Mouse (Mus musculus) brain, adult 2 months (tissue): ENCODE measurements around the gene Tas2r118.

ENCODE experiments used
- DNase-seq: peaks from one replicate; pipeline ENCODE4 v3.0.0; 2011; ENCODE audit warnings: low read depth, low spot score

Tas2r118 gene

GRCm38 (mm10) chr6:23969960-23970359, at the start of gene Tas2r118:
Gene Tas2r118 (minus strand): TSS chr6:23970060.
- no peak for DNase-seq

- no peak for DNase-seq
Measured at GRCm38 (mm10) chr6:24018320-24018719, 48.5 kb upstream of the Tas2r118 start.

- peak; percentile 62 for DNase-seq
Measured at GRCm38 (mm10) chr6:23993276-23993675, 23.4 kb upstream of the Tas2r118 start.

- no peak for DNase-seq
Measured at GRCm38 (mm10) chr6:23990687-23991387, 21.0 kb upstream of the Tas2r118 start.

GRCm38 (mm10) chr6:23986293-23986692, 16.4 kb upstream of the Tas2r118 start:
- DNase-seq = no peak

- DNase-seq = peak; percentile 62
Measured at GRCm38 (mm10) chr6:23966980-23967379, 2.9 kb downstream of the Tas2r118 start.

- DNase-seq = no peak
Measured at GRCm38 (mm10) chr6:23965925-23966324, 3.9 kb downstream of the Tas2r118 start.

- DNase-seq = peak; percentile 62
Measured at GRCm38 (mm10) chr6:23963741-23964140, 6.1 kb downstream of the Tas2r118 start.

- peak; percentile 57 for DNase-seq
Measured at GRCm38 (mm10) chr6:23940776-23941175, 29.1 kb downstream of the Tas2r118 start.

GRCm38 (mm10) chr6:23938575-23939488, 31.0 kb downstream of the Tas2r118 start:
- DNase-seq = no peak

- no peak for DNase-seq
Measured at GRCm38 (mm10) chr6:23936414-23936813, 33.4 kb downstream of the Tas2r118 start.

- no peak for DNase-seq
Measured at GRCm38 (mm10) chr6:23923806-23924205, 46.1 kb downstream of the Tas2r118 start.
